Mouse (Mus musculus) ES-E14 (cell line): ENCODE data around the gene Ttll9. TPM values are rescaled to one million over a fixed set of nuclear protein-coding genes. Genes with fewer than 3 reads are reported as not detected.

ENCODE experiments used
- DNase-seq: peaks from one replicate; pipeline ENCODE4 v3.0.0-alpha.2; 2013; ENCODE audit warnings: low read depth, low spot score
- H3K27ac ChIP-seq: 2 replicates; pipeline ENCODE4 v1.5.1; 2012; ENCODE audit warnings: low read depth, mild to moderate bottlenecking, low read length, moderate library complexity, mixed read lengths; ENCODE audit not compliant: poor library complexity, insufficient read depth, severe bottlenecking
- H3K36me3 ChIP-seq: 2 replicates; pipeline ENCODE4 v1.6.1; 2012; ENCODE audit warnings: mild to moderate bottlenecking, low read length, moderate library complexity, mixed read lengths; ENCODE audit not compliant: control insufficient read depth, poor library complexity, insufficient read depth, severe bottlenecking
- H3K4me1 ChIP-seq, 2 experiments: fragments of 150-350 bp in 1 of 2; sonication (generic) in 1 of 2; 2 replicates each; pipeline ENCODE4 v1.6.1; 2012; ENCODE audit warnings: low read length in 2 of 2, mild to moderate bottlenecking in 1 of 2, mixed read lengths in 1 of 2; ENCODE audit not compliant: control insufficient read depth in 2 of 2, insufficient read depth in 2 of 2, poor library complexity in 1 of 2
- H3K4me3 ChIP-seq, 2 experiments: fragments of 150-350 bp in 1 of 2; sonication (generic) in 1 of 2; 2 replicates each; pipeline ENCODE4 v1.5.1; 2012; ENCODE audit warnings: low read length in 2 of 2, low read depth in 1 of 2, mild to moderate bottlenecking in 1 of 2, mixed read lengths in 1 of 2; ENCODE audit not compliant: insufficient read depth in 1 of 2, poor library complexity in 1 of 2, severe bottlenecking in 1 of 2
- H3K9ac ChIP-seq: 2 replicates; pipeline ENCODE4 v1.6.1; 2012; ENCODE audit warnings: low read depth, mild to moderate bottlenecking, low read length, mixed read lengths; ENCODE audit not compliant: poor library complexity, insufficient read depth, severe bottlenecking
- H3K9me3 ChIP-seq: fragments of 150-350 bp; sonication (generic); 2 replicates; pipeline ENCODE4 v1.6.1; 2012; ENCODE audit warnings: low read depth, mild to moderate bottlenecking, low read length; ENCODE audit not compliant: control insufficient read depth, insufficient read depth
- CHD2 ChIP-seq: IDR thresholded peaks from 2 replicates; pipeline ENCODE4 v1.6.1; 2014; ENCODE audit warnings: mild to moderate bottlenecking, low read depth, low read length, inconsistent platforms
- HCFC1 ChIP-seq: IDR thresholded peaks from 2 replicates; pipeline ENCODE4 v1.6.1; 2012; ENCODE audit warnings: low read length, inconsistent platforms, borderline replicate concordance; ENCODE audit not compliant: insufficient read depth
- MAFK ChIP-seq: IDR thresholded peaks from 2 replicates; pipeline ENCODE4 v1.6.1; 2014; ENCODE audit warnings: mild to moderate bottlenecking, low read depth, low read length, inconsistent platforms; ENCODE audit not compliant: insufficient read depth
- ZC3H11A ChIP-seq: IDR thresholded peaks from 2 replicates; pipeline ENCODE4 v1.6.1; 2012; ENCODE audit warnings: low read depth, mild to moderate bottlenecking, inconsistent platforms, low read length, borderline replicate concordance
- ZNF384 ChIP-seq: IDR thresholded peaks from 2 replicates; pipeline ENCODE4 v1.6.1; 2012; ENCODE audit warnings: low read depth, low read length, inconsistent platforms
- in situ Hi-C, 2 experiments: fragments of 600-800 bp; cut with MboI; formaldehyde crosslinking; loops; one replicate each; pipeline ENCODE4 v1.15.1; 2025; ENCODE audit warnings: low sequenced_read_pairs in 2 of 2, inconsistent platforms in 1 of 2; ENCODE audit not compliant: unreplicated experiment in 2 of 2
- total RNA-seq: library from RNA; depleted of rRNA; stranded (reverse); fragments of 300-350 nt; gene quantifications from 2 replicates; pipeline ENCODE4 v1.2.3, GENCODE M21; 2012

Ttll9 gene
- total RNA-seq, 1 experiment: 1.2 TPM

DNA sequence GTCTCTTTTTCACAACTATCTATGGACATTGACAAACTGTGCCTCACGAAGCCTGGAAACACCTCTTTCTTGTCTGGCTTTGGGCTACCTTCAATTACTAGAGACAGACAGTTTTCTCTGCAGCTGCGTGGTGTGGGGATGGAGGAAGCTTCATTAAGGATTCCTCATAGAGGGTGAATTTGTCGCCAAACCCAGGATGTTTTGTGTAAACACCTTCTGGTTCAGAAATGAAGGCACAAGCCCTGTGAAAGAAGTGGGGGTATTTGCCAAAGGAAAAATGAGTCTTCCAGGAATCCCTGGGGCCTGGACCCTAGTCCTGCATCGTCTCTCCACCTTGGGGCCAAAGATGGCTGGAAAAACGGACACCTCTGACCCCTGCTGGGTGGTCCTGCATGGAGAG is 54.5 kb downstream of the Ttll9 start:
- no peak for DNase-seq
- H3K4me1 ChIP-seq: peaks cover 2 to 7% of the 10 kb centered on the region in 2 experiments; a peak in 3 of 4 replicates
- no peak overlapping the region for H3K4me3 ChIP-seq
- peaks cover 14% of the 10 kb centered on the region for H3K36me3 ChIP-seq
- H3K9me3 ChIP-seq: no peaks in the 10 kb centered on the region
- no peak overlapping the region for H3K9ac ChIP-seq
- H3K27ac ChIP-seq: no peak overlapping the region
- TF ChIP-seq ZNF384 (no peak), ZC3H11A (no peak), CHD2 (no peak), HCFC1 (no peak), MAFK (no peak)
- in situ Hi-C loops: no loop called here

DNA sequence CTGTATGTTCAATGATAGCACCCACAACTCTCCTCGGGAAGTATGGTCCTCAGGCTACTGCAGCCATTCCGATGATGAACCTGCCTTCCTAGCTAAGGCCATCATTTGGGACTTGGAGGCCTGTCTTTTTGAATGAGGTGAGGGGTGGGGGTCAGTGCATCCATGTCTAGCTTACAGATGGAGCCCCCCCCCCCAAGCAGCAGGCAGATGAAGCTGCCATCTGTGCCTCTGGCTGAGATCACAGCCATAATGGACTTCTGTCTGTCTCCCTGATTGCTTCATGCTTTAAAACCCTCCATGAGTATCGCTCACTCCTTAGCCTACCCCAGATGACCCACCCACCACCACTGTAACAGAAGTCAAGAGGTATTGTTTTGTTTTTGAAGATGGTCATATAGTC is 57.1 kb downstream of the Ttll9 start:
- DNase-seq: no peak
- Histone ChIP-seq H3K4me1 (peaks cover 2 to 3% of the 10 kb centered on the region in 2 experiments; a peak in 3 of 4 replicates), H3K4me3 (no peak overlapping the region), H3K36me3 (no peaks in the 10 kb centered on the region), H3K27ac (no peak overlapping the region), H3K9me3 (no peaks in the 10 kb centered on the region), H3K9ac (no peak overlapping the region)
- in situ Hi-C loops: no loop called here
- TF ChIP-seq CHD2: no peak
- no peak for TF ChIP-seq MAFK
- no peak for TF ChIP-seq ZNF384
- no peak for TF ChIP-seq HCFC1
- no peak for TF ChIP-seq ZC3H11A

DNA sequence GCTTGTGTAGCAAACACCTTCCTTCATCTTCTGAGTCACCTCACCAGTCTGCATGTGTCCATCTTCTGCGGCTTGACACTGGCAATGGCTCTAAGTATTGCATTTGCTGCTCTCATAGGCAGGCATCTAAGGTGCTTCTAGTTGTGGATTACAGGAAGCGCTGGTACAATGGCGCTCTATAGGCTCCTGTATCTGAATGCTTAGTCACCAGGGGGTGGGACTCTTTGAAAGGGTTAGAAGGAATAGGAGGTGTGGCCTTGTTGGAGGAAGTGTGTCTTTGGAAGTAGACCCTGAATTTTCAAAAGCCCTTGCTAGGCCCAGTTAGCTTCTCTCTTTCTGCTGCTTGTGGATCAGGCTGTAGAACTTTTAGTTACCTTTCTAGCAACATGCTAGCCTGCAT is 58.9 kb downstream of the Ttll9 start:
- DNase-seq: no peak
- H3K27ac ChIP-seq: no peak overlapping the region
- H3K36me3 ChIP-seq: no peaks in the 10 kb centered on the region
- H3K9ac ChIP-seq: no peak overlapping the region
- peaks cover 2% of the 10 kb centered on the region in 2 experiments; a peak in 1 of 4 replicates for H3K4me1 ChIP-seq
- H3K4me3 ChIP-seq: no peak overlapping the region
- no peaks in the 10 kb centered on the region for H3K9me3 ChIP-seq
- in situ Hi-C loops: no loop called here
- TF ChIP-seq MAFK: no peak
- TF ChIP-seq ZNF384: no peak
- TF ChIP-seq ZC3H11A: no peak
- TF ChIP-seq CHD2: no peak
- TF ChIP-seq HCFC1: no peak

DNA sequence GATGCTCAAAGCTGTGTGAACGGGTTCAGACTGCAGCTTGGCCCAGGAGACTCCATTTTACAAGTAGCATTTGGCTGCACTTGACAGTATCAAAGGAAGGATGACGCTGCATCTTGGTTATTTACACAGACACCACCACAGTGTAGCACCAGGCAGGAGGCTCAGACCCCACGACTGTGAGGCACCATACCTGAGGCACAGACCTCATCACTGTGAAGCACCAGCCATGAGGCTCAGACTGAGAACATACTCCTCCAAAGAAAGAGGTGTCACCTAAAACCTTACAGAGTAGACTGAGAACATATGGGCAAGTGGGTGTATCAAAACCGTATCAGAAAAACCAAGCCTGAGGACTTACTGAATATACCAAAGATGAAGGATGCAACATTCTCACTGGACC is 60.6 kb downstream of the Ttll9 start:
- DNase-seq: no peak
- no peaks in the 10 kb centered on the region for H3K36me3 ChIP-seq

DNA sequence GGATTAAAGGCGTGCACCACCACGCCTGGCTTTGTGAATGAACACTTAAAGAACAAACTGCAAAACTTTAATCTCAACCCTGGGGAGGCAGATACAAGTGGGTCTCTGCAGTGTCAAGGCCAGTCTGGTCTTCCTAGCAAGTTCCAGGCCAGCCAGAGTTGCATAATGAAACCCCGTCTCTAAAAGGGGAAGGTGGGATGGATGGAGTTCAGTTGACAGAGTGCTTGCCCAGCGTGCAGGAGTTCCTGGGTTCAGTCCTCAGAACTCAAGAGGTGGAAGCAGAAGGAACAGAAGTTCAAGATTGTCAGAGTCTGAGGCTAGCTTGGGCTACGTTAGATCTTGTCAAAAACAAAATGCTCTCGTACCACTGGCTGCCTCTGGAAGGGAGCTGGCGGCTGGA is 63.8 kb downstream of the Ttll9 start:
- Histone ChIP-seq H3K9ac (no peak overlapping the region), H3K9me3 (no peaks in the 10 kb centered on the region), H3K4me1 (peaks cover under 1 to 2% of the 10 kb centered on the region in 2 experiments; a peak in 1 of 4 replicates), H3K4me3 (no peak overlapping the region), H3K36me3 (no peaks in the 10 kb centered on the region), H3K27ac (no peak overlapping the region)
- no peak for TF ChIP-seq ZC3H11A
- TF ChIP-seq HCFC1: no peak
- no peak for TF ChIP-seq ZNF384
- TF ChIP-seq MAFK: no peak
- TF ChIP-seq CHD2: no peak
- DNase-seq: no peak
- in situ Hi-C loops: no loop called here

More for the DNA sequence above, 60.6 kb downstream of the Ttll9 start:
- in situ Hi-C loops: no loop called here
- H3K9ac ChIP-seq: no peak overlapping the region
- no peak overlapping the region for H3K27ac ChIP-seq
- no peak for TF ChIP-seq HCFC1
- peaks cover 2% of the 10 kb centered on the region in 2 experiments; a peak in 1 of 4 replicates for H3K4me1 ChIP-seq
- no peak overlapping the region for H3K4me3 ChIP-seq
- H3K9me3 ChIP-seq: no peaks in the 10 kb centered on the region
